Mouse (Mus musculus) hindbrain, postnatal 0 days (tissue): Measurements from ENCODE around the gene Ccdc81. TPM values are rescaled to one million over a fixed set of nuclear protein-coding genes. Genes with fewer than 3 reads are reported as not detected.

Source experiments
- ATAC-seq: fragments of 200-750 bp; cut with Nextera tagmentation; 2 replicates; pipeline ENCODE4 v1.8.0; 2017; ENCODE audit warnings: mild to moderate bottlenecking, moderate TSS enrichment, moderate library complexity
- DNase-seq: peaks from one replicate; pipeline ENCODE4 v3.0.0-alpha.2; 2015; ENCODE audit warnings: low spot score
- H3K27ac ChIP-seq: fragments of 300-500 bp; sonication (generic); 2 replicates; pipeline ENCODE4 v1.5.1; 2014; ENCODE audit warnings: mild to moderate bottlenecking
- H3K27me3 ChIP-seq: fragments of 300-500 bp; sonication (generic); 2 replicates; pipeline ENCODE4 v1.6.1; 2014; ENCODE audit warnings: low read length, mixed read lengths; ENCODE audit not compliant: insufficient read depth
- H3K36me3 ChIP-seq: fragments of 300-500 bp; sonication (generic); 2 replicates; pipeline ENCODE4 v1.6.1; 2014; ENCODE audit warnings: low read length, mixed read lengths; ENCODE audit not compliant: insufficient read depth
- H3K4me1 ChIP-seq: fragments of 300-500 bp; sonication (generic); 2 replicates; pipeline ENCODE4 v1.6.1; 2014; ENCODE audit warnings: antibody characterized with exemption, low read length, mixed read lengths; ENCODE audit not compliant: insufficient read depth
- H3K4me2 ChIP-seq: fragments of 300-500 bp; sonication (generic); 2 replicates; pipeline ENCODE4 v1.6.1; 2014; ENCODE audit warnings: low read depth, mild to moderate bottlenecking, low read length, moderate library complexity, mixed read lengths
- H3K4me3 ChIP-seq: fragments of 300-500 bp; sonication (generic); 2 replicates; pipeline ENCODE4 v1.5.1; 2014; ENCODE audit warnings: low read length
- H3K9ac ChIP-seq: fragments of 300-500 bp; sonication (generic); replicated peaks from 2 replicates; pipeline ENCODE4 v1.6.1; 2014; ENCODE audit warnings: mild to moderate bottlenecking, low read length, moderate library complexity, mixed read lengths
- H3K9me3 ChIP-seq: fragments of 300-500 bp; sonication (generic); 2 replicates; pipeline ENCODE4 v1.6.1; 2016; ENCODE audit warnings: low read length, mixed read lengths
- CTCF ChIP-seq: IDR thresholded peaks from 2 replicates; pipeline ENCODE4 v1.5.1; 2016; ENCODE audit warnings: antibody characterized with exemption, control low read depth, low read depth
- WGBS: fragments of 180-500 bp; shearing (Covaris S2); extraction: QIAGEN DNeasy Blood & Tissue Kit; methylation state at CpG from one replicate; pipeline ENCODE4 v1.1.7; 2014; 5-methylcytosine and 5-hydroxymethylcytosine counted together
- polyA plus RNA-seq: library from polyadenylated mRNA; unstranded; fragments of >200 nt; fragmentation: Nextera tagmentation; extraction: Ambion mirVana; gene quantifications from 2 replicates; pipeline ENCODE4 v1.2.1, GENCODE M21; 2015
- total RNA-seq: library from RNA; depleted of rRNA; stranded (reverse); fragments of >200 nt; gene quantifications from 2 replicates; pipeline ENCODE4 v1.2.3, GENCODE M21; 2014

Ccdc81 gene
- total and polyA plus RNA-seq, 2 experiments from 2014 or later, result 0.42 to 0.76 TPM

GRCm38 (mm10) chr7:89908899-89909621 is 5.6 kb upstream of the Ccdc81 start:
- 77% methylated on average over 20 of the region's 20 CpGs for WGBS
- Histone ChIP-seq H3K27me3 (no peaks in the 10 kb centered on the region), H3K9ac (no peak overlapping the region), H3K36me3 (no peaks in the 10 kb centered on the region), H3K4me2 (no peak overlapping the region), H3K4me3 (no peak overlapping the region), H3K9me3 (no peaks in the 10 kb centered on the region), H3K4me1 (no peaks in the 10 kb centered on the region), H3K27ac (no peak overlapping the region)
- TF ChIP-seq CTCF, result no peak
- ATAC-seq (no peak), DNase-seq (no peak)

DNA sequence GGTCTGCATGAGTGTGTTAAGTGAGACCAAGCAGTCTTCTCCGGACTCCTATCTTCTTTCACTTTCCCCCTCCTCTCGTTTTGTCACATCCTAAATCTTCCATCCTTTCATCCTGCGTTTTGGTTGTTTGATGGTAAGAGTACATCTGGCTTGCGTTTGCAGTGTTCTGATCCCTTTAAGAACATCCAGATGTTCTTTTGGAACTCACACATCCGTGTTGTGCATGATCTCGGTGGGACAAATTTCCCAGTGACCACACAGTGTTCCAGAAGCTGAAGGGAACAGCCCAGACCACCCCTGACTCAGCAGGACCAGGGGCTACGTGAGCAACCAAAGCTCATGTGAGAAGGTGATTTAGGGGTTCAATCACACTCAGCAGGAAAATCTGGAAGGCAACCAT is 5.0 kb upstream of the Ccdc81 start:
- no peak for TF ChIP-seq CTCF
- Histone ChIP-seq H3K4me3 (no peak overlapping the region), H3K27ac (no peak overlapping the region), H3K9ac (no peak overlapping the region), H3K27me3 (no peaks in the 10 kb centered on the region), H3K4me1 (no peaks in the 10 kb centered on the region), H3K9me3 (no peaks in the 10 kb centered on the region), H3K36me3 (no peaks in the 10 kb centered on the region), H3K4me2 (no peak overlapping the region)
- 72% methylated on average over 7 of the region's 7 CpGs for WGBS
- no peak for DNase-seq
- ATAC-seq, result no peak

- Histone ChIP-seq H3K9ac (no peak overlapping the region), H3K27ac (no peak overlapping the region), H3K4me2 (no peak overlapping the region), H3K36me3 (no peaks in the 10 kb centered on the region), H3K4me1 (no peaks in the 10 kb centered on the region), H3K9me3 (no peaks in the 10 kb centered on the region), H3K4me3 (no peak overlapping the region), H3K27me3 (no peaks in the 10 kb centered on the region)
- peak; percentile 85 for DNase-seq
- peak; percentile 92 for TF ChIP-seq CTCF
- peak; percentile 66; the same call in 1 of the 2 replicates for ATAC-seq
- 21% methylated on average over 8 of the region's 8 CpGs for WGBS
Observed at GRCm38 (mm10) chr7:89907950-89908349, 4.5 kb upstream of the Ccdc81 start.

GRCm38 (mm10) chr7:89903007-89903406 is 422 bp downstream of the Ccdc81 start:
- H3K27me3 ChIP-seq, result no peaks in the 10 kb centered on the region
- H3K9me3 ChIP-seq, result no peaks in the 10 kb centered on the region
- WGBS, result 81% methylated on average over 8 of the region's 8 CpGs
- peak overlapping the region; percentile 43 for H3K4me2 ChIP-seq
- H3K36me3 ChIP-seq, result no peaks in the 10 kb centered on the region
- no peak overlapping the region for H3K27ac ChIP-seq
- DNase-seq (no peak), ATAC-seq (no peak)
- no peak overlapping the region for H3K4me3 ChIP-seq
- TF ChIP-seq CTCF, result no peak
- no peak overlapping the region; the same call in 1 of the 2 replicates for H3K9ac ChIP-seq
- H3K4me1 ChIP-seq, result no peaks in the 10 kb centered on the region

DNA sequence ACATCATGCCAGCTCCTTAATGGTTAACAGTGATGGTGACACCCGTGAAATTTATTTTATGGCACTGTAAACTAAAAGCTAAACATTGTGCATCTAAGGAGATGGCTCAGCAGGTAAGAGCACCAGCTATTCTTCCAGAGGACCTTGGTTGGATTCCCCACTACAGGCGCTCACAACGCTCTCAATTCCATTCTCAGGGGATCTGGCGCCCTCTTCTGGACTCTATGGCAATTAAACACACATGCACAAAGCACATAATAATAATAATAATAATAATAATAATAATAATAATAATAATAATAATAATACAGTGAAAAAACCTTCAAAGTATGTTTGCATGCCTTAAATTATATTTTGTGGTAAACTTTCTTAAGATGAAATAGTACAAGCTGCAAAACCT is 11.6 kb downstream of the Ccdc81 start:
- H3K27ac ChIP-seq, result no peak overlapping the region
- no peak overlapping the region for H3K9ac ChIP-seq
- no peaks in the 10 kb centered on the region for H3K36me3 ChIP-seq
- H3K4me2 ChIP-seq, result no peak overlapping the region
- ATAC-seq, result no peak
- peak; percentile 18 for DNase-seq
- no peaks in the 10 kb centered on the region for H3K4me1 ChIP-seq
- TF ChIP-seq CTCF, result peak; percentile 26
- 33% methylated on average over 4 of the region's 4 CpGs for WGBS
- no peaks in the 10 kb centered on the region for H3K27me3 ChIP-seq
- no peak overlapping the region for H3K4me3 ChIP-seq
- no peaks in the 10 kb centered on the region for H3K9me3 ChIP-seq

GRCm38 (mm10) chr7:89891412-89891811 is 12.0 kb downstream of the Ccdc81 start:
- Histone ChIP-seq H3K27ac (no peak overlapping the region), H3K9ac (no peak overlapping the region), H3K36me3 (no peaks in the 10 kb centered on the region), H3K27me3 (no peaks in the 10 kb centered on the region), H3K4me3 (no peak overlapping the region), H3K4me2 (no peak overlapping the region), H3K4me1 (no peaks in the 10 kb centered on the region), H3K9me3 (no peaks in the 10 kb centered on the region)
- WGBS, result 77% methylated on average over 5 of the region's 5 CpGs
- no peak for TF ChIP-seq CTCF
- ATAC-seq, result no peak
- no peak for DNase-seq

GRCm38 (mm10) chr7:89884551-89884950 is 18.9 kb downstream of the Ccdc81 start:
- ATAC-seq, result no peak
- 72% methylated on average over 3 of the region's 3 CpGs for WGBS

More at GRCm38 (mm10) chr7:89884551-89884950, 18.9 kb downstream of the Ccdc81 start:
- H3K4me1 ChIP-seq, result no peaks in the 10 kb centered on the region
- H3K27ac ChIP-seq, result no peak overlapping the region
- no peaks in the 10 kb centered on the region for H3K9me3 ChIP-seq
- H3K27me3 ChIP-seq, result no peaks in the 10 kb centered on the region
- no peak overlapping the region for H3K4me2 ChIP-seq
- no peak overlapping the region for H3K9ac ChIP-seq
- H3K36me3 ChIP-seq, result no peaks in the 10 kb centered on the region
- no peak for DNase-seq
- no peak for TF ChIP-seq CTCF
- no peak overlapping the region for H3K4me3 ChIP-seq
